In the genomic region with DNA sequence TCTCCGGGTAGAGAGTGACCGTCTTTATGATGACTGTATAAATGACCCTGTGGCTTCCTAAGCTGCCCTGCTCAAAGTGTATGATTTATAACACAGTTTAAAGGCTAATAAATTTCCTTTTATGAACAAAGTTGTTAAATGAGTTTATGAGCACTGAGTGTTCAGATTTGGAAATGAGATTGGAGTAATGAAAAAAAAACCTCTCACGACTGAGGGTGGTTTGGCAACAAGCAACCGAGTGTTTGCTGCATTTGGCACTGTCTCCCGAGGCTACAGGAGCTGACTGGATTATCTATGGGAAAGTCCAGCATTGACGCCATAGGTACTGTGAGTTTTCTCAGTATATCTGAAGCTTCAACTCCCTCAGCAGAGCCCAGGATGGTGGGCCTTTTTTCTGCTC, we compare ENCODE assay signal across 28 mouse cellular contexts. TPM values are rescaled to one million over a fixed set of nuclear protein-coding genes. Genes with fewer than 3 reads are reported as not detected.
DNase-seq lines count a peak whose midpoint lies in the region; ATAC-seq and TF ChIP-seq lines count a peak whose summit lies in the region.
"Had no signal": no experiment of that assay in that cellular context is flagged by ENCODE, and none has a peak within 500 bp of the region (broad histone marks: within the 10 kb centered on the region; RNA-seq: fewer than 3 reads in every experiment).

No protein-coding gene starts in this region.

- no peak for TF ChIP-seq CTCF in kidney, postnatal 0 days (IDR thresholded peaks at IDR 0.05; ENCODE audit: low read depth)
- TF ChIP-seq CTCF in kidney, adult 2 months (conservative IDR thresholded peaks at IDR 0.05; ENCODE audit: insufficient read depth, insufficient read length, low read depth, low read length), result no peak

- no peaks in the 10 kb centered on the region for H3K27me3 ChIP-seq in kidney, postnatal 0 days (ENCODE audit: insufficient read depth, low read length)
- H3K27me3 ChIP-seq in kidney, adult 2 months (replicated peaks; ENCODE audit: control insufficient read depth, insufficient read depth, low read length), result no peaks in the 10 kb centered on the region
- H3K27me3 ChIP-seq in midbrain, embryonic 11.5 days (ENCODE audit: control insufficient read depth, insufficient read depth, low read length), result no peaks in the 10 kb centered on the region
- H3K27me3 ChIP-seq in midbrain, embryonic 15.5 days (replicated peaks), result no peaks in the 10 kb centered on the region
- H3K27me3 ChIP-seq: hindbrain, embryonic 13.5 days had no signal

- peak; percentile 32 for DNase-seq in kidney, postnatal 0 days (ENCODE audit: low spot score)
- DNase-seq in kidney, adult 2 months, result no peak
- peak; percentile 72 for DNase-seq in midbrain, embryonic 11.5 days (ENCODE audit: low spot score, missing footprints)
- DNase-seq in brain, adult 2 months (ENCODE audit: low read depth, low spot score), result peak; percentile 43
- DNase-seq in telencephalon, adult 2 months (ENCODE audit: low read depth, low spot score), result peak; percentile 16
- no peak for DNase-seq in thymus, adult 18-20 months
- DNase-seq: adrenal gland, adult 2 months; adrenal gland, postnatal 14 days; B cell, adult 2 months; cerebellum, adult 11-12 months; cerebellum, adult 8-10 months; cerebellum, postnatal 14 days; forebrain, postnatal 0 days; gastrocnemius, postnatal 14 days; heart, adult 18-20 months; heart, postnatal 10 days; heart, postnatal 36 days had no signal

- TF ChIP-seq POLR2A in kidney, adult 2 months (IDR thresholded peaks at IDR 0.05; ENCODE audit: low read depth, low read length), result no peak

- H3K4me2 ChIP-seq in kidney, postnatal 0 days (ENCODE audit: low read length), result no peak overlapping the region
- no peak overlapping the region for H3K4me2 ChIP-seq in midbrain, embryonic 11.5 days
- no peak overlapping the region for H3K4me2 ChIP-seq in midbrain, embryonic 15.5 days
- H3K4me2 ChIP-seq: heart, embryonic 12.5 days; heart, embryonic 15.5 days; hindbrain, embryonic 13.5 days had no signal

- no peak overlapping the region for H3K27ac ChIP-seq in kidney, postnatal 0 days
- no peak overlapping the region for H3K27ac ChIP-seq in kidney, adult 2 months (ENCODE audit: insufficient read depth, low read depth, low read length)
- H3K27ac ChIP-seq in midbrain, embryonic 11.5 days (ENCODE audit: low read depth, low read length), result no peak overlapping the region
- no peak overlapping the region for H3K27ac ChIP-seq in midbrain, embryonic 15.5 days
- H3K27ac ChIP-seq: heart, embryonic 15.5 days; hindbrain, embryonic 10.5 days; hindbrain, embryonic 13.5 days had no signal

- H3K9ac ChIP-seq in kidney, postnatal 0 days (ENCODE audit: low read depth, low read length), result no peak overlapping the region
- no peak overlapping the region for H3K9ac ChIP-seq in midbrain, embryonic 11.5 days (ENCODE audit: low read length)
- H3K9ac ChIP-seq in midbrain, embryonic 15.5 days, result no peak overlapping the region
- H3K9ac ChIP-seq: forebrain, postnatal 0 days; heart, embryonic 12.5 days; heart, embryonic 15.5 days; hindbrain, embryonic 13.5 days had no signal

- H3K36me3 ChIP-seq in kidney, postnatal 0 days (ENCODE audit: insufficient read depth, low read length), result no peaks in the 10 kb centered on the region
- no peaks in the 10 kb centered on the region for H3K36me3 ChIP-seq in kidney, adult 2 months (ENCODE audit: control insufficient read depth, insufficient read depth, low read length)
- no peaks in the 10 kb centered on the region for H3K36me3 ChIP-seq in midbrain, embryonic 11.5 days (ENCODE audit: control insufficient read depth, insufficient read depth, low read length)
- no peaks in the 10 kb centered on the region for H3K36me3 ChIP-seq in midbrain, embryonic 15.5 days (replicated peaks)
- H3K36me3 ChIP-seq: G1E; heart, embryonic 12.5 days; heart, embryonic 15.5 days; hindbrain, embryonic 10.5 days; hindbrain, embryonic 13.5 days had no signal

- no peaks in the 10 kb centered on the region for H3K9me3 ChIP-seq in kidney, postnatal 0 days (replicated peaks; ENCODE audit: low read length)
- no peaks in the 10 kb centered on the region for H3K9me3 ChIP-seq in midbrain, embryonic 11.5 days (ENCODE audit: control insufficient read depth, low read length)
- H3K9me3 ChIP-seq in midbrain, embryonic 15.5 days, result no peaks in the 10 kb centered on the region
- H3K9me3 ChIP-seq: G1E; heart, embryonic 12.5 days; heart, embryonic 15.5 days; hindbrain, embryonic 10.5 days; hindbrain, embryonic 13.5 days had no signal

- WGBS in kidney, postnatal 0 days, result 43% methylated on average over 6 of the region's 6 CpGs
- 58% methylated on average over 6 of the region's 6 CpGs for WGBS in kidney, adult 2 months
- WGBS in midbrain, embryonic 11.5 days, result 87% methylated on average over 6 of the region's 6 CpGs
- WGBS in midbrain, embryonic 15.5 days, result 85% methylated on average over 6 of the region's 6 CpGs

- no peak overlapping the region for H3K4me3 ChIP-seq in kidney, postnatal 0 days (replicated peaks; ENCODE audit: low read depth, low read length)
- no peak overlapping the region for H3K4me3 ChIP-seq in kidney, adult 2 months (ENCODE audit: insufficient read depth, low read depth, low read length)
- no peak overlapping the region for H3K4me3 ChIP-seq in midbrain, embryonic 11.5 days (ENCODE audit: low read depth, low read length)
- no peak overlapping the region for H3K4me3 ChIP-seq in midbrain, embryonic 15.5 days
- H3K4me3 ChIP-seq: heart, embryonic 12.5 days; heart, embryonic 15.5 days; hindbrain, embryonic 10.5 days; hindbrain, embryonic 13.5 days had no signal

- no peak for ATAC-seq in kidney, postnatal 0 days (replicated peaks; ENCODE audit: low FRiP score, low read depth)
- ATAC-seq in midbrain, embryonic 11.5 days (ENCODE audit: low FRiP score), result no peak
- ATAC-seq in midbrain, embryonic 15.5 days (replicated peaks), result no peak
- ATAC-seq: forebrain, embryonic 14.5 days; forebrain, postnatal 0 days; hindbrain, embryonic 16.5 days had no signal

- H3K4me1 ChIP-seq in kidney, postnatal 0 days (replicated peaks; ENCODE audit: insufficient read depth, low read length), result no peaks in the 10 kb centered on the region
- H3K4me1 ChIP-seq in kidney, adult 2 months (ENCODE audit: control insufficient read depth, insufficient read depth, low read length), result no peaks in the 10 kb centered on the region
- no peaks in the 10 kb centered on the region for H3K4me1 ChIP-seq in midbrain, embryonic 11.5 days (ENCODE audit: control insufficient read depth, insufficient read depth, low read length)
- no peaks in the 10 kb centered on the region for H3K4me1 ChIP-seq in midbrain, embryonic 15.5 days
- H3K4me1 ChIP-seq: heart, embryonic 12.5 days; heart, embryonic 15.5 days; hindbrain, embryonic 10.5 days; hindbrain, embryonic 13.5 days had no signal

RNA-seq across cellular contexts. Expression of a gene that starts 22.5 kb away (rescaled TPM):
- polyA plus RNA-seq in kidney, postnatal 0 days (2015; fragmentation: Nextera tagmentation; extraction: Ambion mirVana), result 40.1 and 40.6 TPM in 2 replicates
- polyA plus RNA-seq in kidney, adult 2 months (2012; rRNA removed), result 73.6 and 78.1 TPM in 2 replicates
- not detected in 2 replicates for polyA plus RNA-seq in midbrain, embryonic 11.5 days (2014; fragmentation: Nextera tagmentation; extraction: Ambion mirVana)
- polyA plus RNA-seq in midbrain, embryonic 15.5 days (2015; fragmentation: Nextera tagmentation; extraction: Ambion mirVana), result not detected in 2 replicates
- polyA plus RNA-seq: brain, embryonic 14.5 days; embryonic facial prominence, embryonic 11.5 days; forebrain, embryonic 11.5 days; forebrain, embryonic 14.5 days; forebrain, postnatal 0 days; G1E; heart, embryonic 12.5 days; heart, embryonic 15.5 days; hindbrain, embryonic 10.5 days; hindbrain, embryonic 13.5 days; hindbrain, embryonic 16.5 days had no signal

RNA-seq across cellular contexts. Expression of a gene that starts 46.2 kb away (rescaled TPM):
- polyA plus RNA-seq in kidney, postnatal 0 days (2015; fragmentation: Nextera tagmentation; extraction: Ambion mirVana), result 6.3 and 6.5 TPM in 2 replicates
- 242 and 276 TPM in 2 replicates for polyA plus RNA-seq in kidney, adult 2 months (2012; rRNA removed)
- 25.0 and 27.1 TPM in 2 replicates for polyA plus RNA-seq in midbrain, embryonic 11.5 days (2014; fragmentation: Nextera tagmentation; extraction: Ambion mirVana)
- 6.0 and 6.2 TPM in 2 replicates for polyA plus RNA-seq in midbrain, embryonic 15.5 days (2015; fragmentation: Nextera tagmentation; extraction: Ambion mirVana)

RNA-seq across cellular contexts. Expression of a gene that starts 50.5 kb away (rescaled TPM):
- polyA plus RNA-seq in kidney, postnatal 0 days (2015; fragmentation: Nextera tagmentation; extraction: Ambion mirVana), result 5.6 and 6.7 TPM in 2 replicates
- polyA plus RNA-seq in kidney, adult 2 months (2012; rRNA removed), result 5.8 and 6.0 TPM in 2 replicates
- 1.1 and 1.4 TPM in 2 replicates for polyA plus RNA-seq in midbrain, embryonic 11.5 days (2014; fragmentation: Nextera tagmentation; extraction: Ambion mirVana)
- polyA plus RNA-seq in midbrain, embryonic 15.5 days (2015; fragmentation: Nextera tagmentation; extraction: Ambion mirVana), result 2.4 and 3.6 TPM in 2 replicates
- polyA plus RNA-seq: G1E had no signal

Comparison
In these comparisons a context has a peak if more than half of its experiments do, and no peak if none do; other contexts are left out.
1. DNase-seq: peak in kidney, postnatal 0 days (single experiment), midbrain, embryonic 11.5 days (single experiment), brain, adult 2 months (single experiment) and telencephalon, adult 2 months (single experiment); none in kidney, adult 2 months (single experiment) and thymus, adult 18-20 months (0 of 2).
2. RNA of a gene that starts 22.5 kb away (polyA plus RNA-seq): 73.6 to 78.1 TPM in kidney, adult 2 months and 40.1 to 40.6 TPM in kidney, postnatal 0 days; not detected in midbrain, embryonic 11.5 days and not detected in midbrain, embryonic 15.5 days; every median in the first group is over 10 times any median in the second.